Comparison of ENCODE assay signal across 8 mouse cellular contexts in genomic region chr9:51881386-51881785, GRCm38 (mm10).
DNase-seq lines count a peak whose midpoint lies in the region; ATAC-seq and TF ChIP-seq lines count a peak whose summit lies in the region.

No protein-coding gene starts in this region.

- no peak overlapping the region for H3K4me2 ChIP-seq in liver, postnatal 0 days (ENCODE audit: low read depth, low read length)

- TF ChIP-seq CTCF in liver, postnatal 0 days (IDR thresholded peaks at IDR 0.05; ENCODE audit: low read depth), result no peak

- no peak overlapping the region for H3K4me3 ChIP-seq in liver, postnatal 0 days (ENCODE audit: low read depth, low read length)

- H3K4me1 ChIP-seq in liver, postnatal 0 days (ENCODE audit: insufficient read depth), result no peaks in the 10 kb centered on the region

- no peak for ATAC-seq in liver, postnatal 0 days

- no peaks in the 10 kb centered on the region for H3K27me3 ChIP-seq in liver, postnatal 0 days (ENCODE audit: insufficient read depth, low read length)

- H3K9me3 ChIP-seq in liver, postnatal 0 days (ENCODE audit: low read length), result no peaks in the 10 kb centered on the region

- no peaks in the 10 kb centered on the region for H3K36me3 ChIP-seq in liver, postnatal 0 days (replicated peaks; ENCODE audit: insufficient read depth, low read length)

- H3K9ac ChIP-seq in liver, postnatal 0 days (replicated peaks), result no peak overlapping the region

- no peak overlapping the region for H3K27ac ChIP-seq in liver, postnatal 0 days (ENCODE audit: low read depth)

- TF ChIP-seq EP300 in liver, postnatal 0 days (IDR thresholded peaks at IDR 0.05; ENCODE audit: low read depth), result no peak

- DNase-seq in liver, result peak; percentile 7
- DNase-seq in liver, postnatal 0 days, result no peak
- DNase-seq in embryo, embryonic 10 days (ENCODE audit: low spot score), result peak; percentile 49
- DNase-seq in gastrocnemius, postnatal 10 days, result peak; percentile 36
- peak; percentile 7 for DNase-seq in lung, postnatal 25 days (ENCODE audit: low spot score)
- no peak for DNase-seq in thymus, postnatal 4 days
- no peak for DNase-seq in cerebellum, postnatal 14 days
- no peak for DNase-seq in cerebellum, adult 8-10 months

- WGBS in liver, postnatal 0 days (ENCODE audit: insufficient replicate concordance), result 52% methylated on average over 4 of the region's 4 CpGs

Comparison
In these comparisons a context has a peak if more than half of its experiments do, and no peak if none do; other contexts are left out.
1. DNase-seq: peak in liver (single experiment), embryo, embryonic 10 days (single experiment), gastrocnemius, postnatal 10 days (single experiment) and lung, postnatal 25 days (single experiment); none in liver, postnatal 0 days (single experiment), thymus, postnatal 4 days (single experiment), cerebellum, postnatal 14 days (0 of 2) and cerebellum, adult 8-10 months (single experiment).